Mouse (Mus musculus): ENCODE results near the gene Abhd12. TPM values are rescaled to one million over a fixed set of nuclear protein-coding genes. Genes with fewer than 3 reads are reported as not detected.

Gene Abhd12
- polyA plus RNA-seq, 1 experiment from 2014 or later: 47.9 TPM

DNA sequence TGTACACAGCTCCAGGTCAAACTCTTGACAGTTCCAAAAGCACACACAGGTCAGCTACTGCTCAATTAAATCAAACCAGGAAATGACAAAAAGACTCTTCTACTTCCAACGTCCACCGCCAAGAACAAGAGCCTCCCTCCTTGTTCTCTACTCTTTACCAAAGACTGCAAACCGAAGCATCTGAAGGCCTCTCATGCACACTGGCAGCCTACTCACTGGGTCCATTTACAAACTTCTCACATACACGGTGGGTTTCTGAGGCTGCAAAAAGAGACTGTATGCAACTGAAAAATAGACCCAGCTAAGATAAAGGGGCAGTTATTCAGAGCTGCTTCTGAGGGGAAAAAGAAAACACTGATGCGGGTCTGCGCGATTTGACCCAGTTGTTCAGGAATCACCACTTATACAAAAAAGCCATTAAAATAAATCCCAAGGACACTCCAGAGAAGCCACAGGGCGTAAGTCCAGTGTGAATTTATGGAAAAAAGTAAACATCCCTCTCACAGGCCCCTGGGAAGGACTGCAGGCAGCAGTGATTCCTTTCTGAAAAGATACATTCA lies 57.0 kb downstream of the Abhd12 start:
- ATAC-seq (ENCODE audit: insufficient number of reproducible peaks, low FRiP score): no peak
- Histone ChIP-seq H3K36me3 (0 out of 2 replicates have a peak, but pooled peaks cover 4% of the 10 kb centered on the region), H3K27ac (ENCODE audit: poor library complexity, severe bottlenecking) (no peak overlapping the region), H3K4me2 (no peak overlapping the region), H3K4me3 (no peak overlapping the region), H3K27me3 (replicated peaks) (no peaks in the 10 kb centered on the region), H3K9me3 (replicated peaks) (no peaks in the 10 kb centered on the region), H3K4me1 (replicated peaks) (no peaks in the 10 kb centered on the region), H3K9ac (no peak overlapping the region)
- 88% methylated on average over 8 of the region's 8 CpGs for WGBS

GRCm38 (mm10) chr2:150844798-150845197 lies 59.7 kb downstream of the Abhd12 start:
- no peaks in the 10 kb centered on the region for H3K9me3 ChIP-seq (replicated peaks)
- H3K4me2 ChIP-seq: no peak overlapping the region
- ATAC-seq (ENCODE audit: insufficient number of reproducible peaks, low FRiP score): no peak
- WGBS: 91% methylated on average over 1 of the region's 1 CpGs
- 0 out of 2 replicates have a peak, but pooled peaks cover 4% of the 10 kb centered on the region for H3K36me3 ChIP-seq
- H3K4me1 ChIP-seq (replicated peaks): peaks cover 4% of the 10 kb centered on the region; the same call in 1 of the 2 replicates
- H3K4me3 ChIP-seq: no peak overlapping the region
- H3K9ac ChIP-seq: no peak overlapping the region
- no peaks in the 10 kb centered on the region for H3K27me3 ChIP-seq (replicated peaks)
- no peak overlapping the region for H3K27ac ChIP-seq (ENCODE audit: poor library complexity, severe bottlenecking)

DNA sequence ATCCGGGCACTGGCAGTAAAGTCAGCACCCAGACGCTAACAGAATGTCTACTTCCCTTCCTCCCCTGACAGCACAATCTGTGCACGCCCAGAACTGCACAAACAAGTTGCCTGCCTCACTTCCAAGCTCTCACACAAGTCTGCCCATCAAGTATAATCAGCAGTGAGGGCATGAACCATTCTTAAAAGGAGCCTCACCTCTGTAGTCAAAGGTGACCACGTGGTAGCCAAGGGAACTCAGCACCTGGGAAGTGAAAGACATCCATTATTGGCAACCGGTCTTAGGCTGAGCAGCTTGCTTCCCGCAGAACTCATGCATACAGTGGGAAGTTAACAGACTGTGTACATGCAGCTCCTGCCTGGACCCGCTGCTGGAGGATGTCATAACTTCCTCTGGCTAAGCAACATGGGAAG lies 62.5 kb downstream of the Abhd12 start:
- ATAC-seq (ENCODE audit: insufficient number of reproducible peaks, low FRiP score): no peak
- peaks cover 13% of the 10 kb centered on the region for H3K36me3 ChIP-seq
- no peak overlapping the region for H3K4me2 ChIP-seq
- no peaks in the 10 kb centered on the region for H3K9me3 ChIP-seq (replicated peaks)
- H3K4me1 ChIP-seq (replicated peaks): peaks cover 7% of the 10 kb centered on the region; the same call in 1 of the 2 replicates
- no peak overlapping the region for H3K27ac ChIP-seq (ENCODE audit: poor library complexity, severe bottlenecking)
- no peak overlapping the region for H3K4me3 ChIP-seq
- 81% methylated on average over 7 of the region's 7 CpGs for WGBS
- H3K9ac ChIP-seq: no peak overlapping the region
- no peaks in the 10 kb centered on the region for H3K27me3 ChIP-seq (replicated peaks)

DNA sequence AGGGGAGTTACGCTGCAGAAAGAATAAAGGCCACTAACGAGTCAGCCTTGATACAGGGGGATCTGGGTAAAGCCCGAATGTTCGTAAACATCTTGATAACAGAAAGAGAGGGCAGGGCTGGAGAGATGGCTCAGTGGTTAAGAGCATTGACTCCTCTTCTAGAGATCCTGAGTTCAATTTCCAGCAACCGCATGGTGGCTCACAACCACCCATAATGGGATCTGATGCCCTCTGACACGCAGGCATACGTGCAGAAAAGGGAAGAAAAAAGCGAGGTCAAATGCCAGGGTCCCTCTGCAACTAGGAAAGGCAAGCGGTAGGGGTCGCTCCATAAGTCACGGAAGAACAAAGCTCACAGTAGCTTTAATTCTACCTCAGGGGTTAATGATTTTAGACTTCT lies 63.4 kb downstream of the Abhd12 start:
- Histone ChIP-seq H3K27ac (ENCODE audit: poor library complexity, severe bottlenecking) (no peak overlapping the region), H3K36me3 (peaks cover 18% of the 10 kb centered on the region), H3K4me1 (replicated peaks) (peaks cover 7% of the 10 kb centered on the region; the same call in 1 of the 2 replicates), H3K9me3 (replicated peaks) (no peaks in the 10 kb centered on the region), H3K4me2 (no peak overlapping the region), H3K27me3 (replicated peaks) (no peaks in the 10 kb centered on the region), H3K9ac (no peak overlapping the region), H3K4me3 (no peak overlapping the region)
- ATAC-seq (ENCODE audit: insufficient number of reproducible peaks, low FRiP score): no peak
- 78% methylated on average over 11 of the region's 11 CpGs for WGBS

- 67% methylated on average over 12 of the region's 12 CpGs for WGBS
- no peak overlapping the region for H3K27ac ChIP-seq (ENCODE audit: poor library complexity, severe bottlenecking)
Measured at GRCm38 (mm10) chr2:150839686-150840471, 64.7 kb downstream of the Abhd12 start.

DNA sequence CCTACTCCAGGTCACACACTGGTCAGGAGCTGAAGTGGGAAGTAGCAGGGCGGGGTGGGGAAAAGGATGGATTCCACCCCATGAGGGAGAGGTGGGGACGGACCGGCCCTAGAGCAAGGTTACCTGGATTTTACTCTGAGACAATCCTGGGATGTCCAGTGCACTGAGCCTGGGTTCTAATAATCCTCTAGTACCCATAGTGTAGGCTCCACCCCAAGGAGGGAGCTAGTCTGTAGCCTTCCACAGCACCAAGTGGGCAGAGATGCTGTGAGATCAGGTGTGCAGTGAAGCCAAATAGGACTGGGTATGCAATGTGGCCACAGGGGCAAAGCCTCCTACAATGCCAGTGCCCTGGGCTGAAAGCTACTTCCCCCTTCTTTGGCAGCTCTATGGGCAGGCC lies 66.8 kb downstream of the Abhd12 start:
- peaks cover 7% of the 10 kb centered on the region; the same call in 1 of the 2 replicates for H3K4me1 ChIP-seq (replicated peaks)
- H3K27me3 ChIP-seq (replicated peaks): no peaks in the 10 kb centered on the region
- no peaks in the 10 kb centered on the region for H3K9me3 ChIP-seq (replicated peaks)
- no peak overlapping the region for H3K27ac ChIP-seq (ENCODE audit: poor library complexity, severe bottlenecking)
- H3K9ac ChIP-seq: no peak overlapping the region
- WGBS: 87% methylated on average over 3 of the region's 3 CpGs
- ATAC-seq (ENCODE audit: insufficient number of reproducible peaks, low FRiP score): no peak; the same call in 1 of the 2 replicates
- H3K4me2 ChIP-seq: no peak overlapping the region
- peaks cover 38% of the 10 kb centered on the region for H3K36me3 ChIP-seq
- H3K4me3 ChIP-seq: no peak overlapping the region

More at GRCm38 (mm10) chr2:150839686-150840471, 64.7 kb downstream of the Abhd12 start:
- peaks cover 22% of the 10 kb centered on the region for H3K36me3 ChIP-seq
- H3K4me3 ChIP-seq: no peak overlapping the region
- no peak overlapping the region for H3K9ac ChIP-seq
- H3K4me2 ChIP-seq: no peak overlapping the region
- H3K27me3 ChIP-seq (replicated peaks): no peaks in the 10 kb centered on the region
- H3K9me3 ChIP-seq (replicated peaks): no peaks in the 10 kb centered on the region
- ATAC-seq (ENCODE audit: insufficient number of reproducible peaks, low FRiP score): peak; percentile 34; the same call in 1 of the 2 replicates
- peaks cover 7% of the 10 kb centered on the region; the same call in 1 of the 2 replicates for H3K4me1 ChIP-seq (replicated peaks)

DNA sequence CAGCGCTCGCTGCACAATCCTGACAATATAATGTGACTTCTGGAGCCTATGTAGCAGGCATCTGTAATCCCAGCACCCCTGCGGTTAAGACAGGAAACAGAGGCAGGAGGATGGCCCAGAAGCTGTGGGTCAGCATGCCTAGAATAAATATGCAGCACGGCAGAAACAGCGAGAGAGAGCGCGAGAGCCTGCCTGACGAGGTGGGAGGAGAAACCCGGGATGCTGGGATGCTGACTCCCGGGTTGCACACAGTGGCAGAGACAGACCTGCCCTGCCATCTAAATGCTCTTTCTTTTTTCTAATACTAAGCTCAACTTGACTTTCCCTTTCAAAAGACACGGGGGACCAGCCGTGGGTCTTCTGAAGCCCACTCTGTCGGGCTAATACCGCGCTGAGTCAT lies 67.6 kb downstream of the Abhd12 start:
- H3K4me3 ChIP-seq: no peak overlapping the region
- peaks cover 7% of the 10 kb centered on the region; the same call in 1 of the 2 replicates for H3K4me1 ChIP-seq (replicated peaks)
- no peak overlapping the region for H3K9ac ChIP-seq
- H3K4me2 ChIP-seq: no peak overlapping the region
- no peak overlapping the region for H3K27ac ChIP-seq (ENCODE audit: poor library complexity, severe bottlenecking)
- H3K36me3 ChIP-seq: peaks cover 46% of the 10 kb centered on the region
- WGBS: 75% methylated on average over 15 of the region's 15 CpGs
- no peak for ATAC-seq (ENCODE audit: insufficient number of reproducible peaks, low FRiP score)
- no peaks in the 10 kb centered on the region for H3K27me3 ChIP-seq (replicated peaks)
- H3K9me3 ChIP-seq (replicated peaks): no peaks in the 10 kb centered on the region

DNA sequence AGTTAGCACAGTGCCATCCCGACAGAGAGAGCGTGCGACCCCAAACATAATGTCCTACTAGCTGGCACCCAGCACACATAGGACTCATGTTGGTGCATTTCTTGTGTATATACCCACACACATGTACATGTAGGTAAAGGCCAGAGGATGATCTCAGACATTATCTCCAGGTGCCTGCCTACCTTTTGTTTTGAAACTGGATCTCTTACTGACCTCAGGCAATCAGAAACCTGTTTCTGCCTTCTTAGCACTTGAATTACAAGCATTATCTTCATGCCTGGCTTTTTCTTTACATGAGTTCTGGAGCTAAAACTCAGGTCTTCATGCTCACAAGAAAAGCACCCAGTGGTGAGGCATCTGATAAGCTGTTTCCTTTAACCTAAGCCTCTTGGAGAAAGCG lies 68.6 kb downstream of the Abhd12 start:
- Histone ChIP-seq H3K27ac (ENCODE audit: poor library complexity, severe bottlenecking) (no peak overlapping the region), H3K36me3 (peaks cover 56% of the 10 kb centered on the region), H3K4me1 (replicated peaks) (peaks cover 7% of the 10 kb centered on the region; the same call in 1 of the 2 replicates), H3K27me3 (replicated peaks) (no peaks in the 10 kb centered on the region), H3K4me3 (no peak overlapping the region), H3K9ac (no peak overlapping the region), H3K4me2 (no peak overlapping the region), H3K9me3 (replicated peaks) (no peaks in the 10 kb centered on the region)
- ATAC-seq (ENCODE audit: insufficient number of reproducible peaks, low FRiP score): no peak
- WGBS: 91% methylated on average over 4 of the region's 4 CpGs

DNA sequence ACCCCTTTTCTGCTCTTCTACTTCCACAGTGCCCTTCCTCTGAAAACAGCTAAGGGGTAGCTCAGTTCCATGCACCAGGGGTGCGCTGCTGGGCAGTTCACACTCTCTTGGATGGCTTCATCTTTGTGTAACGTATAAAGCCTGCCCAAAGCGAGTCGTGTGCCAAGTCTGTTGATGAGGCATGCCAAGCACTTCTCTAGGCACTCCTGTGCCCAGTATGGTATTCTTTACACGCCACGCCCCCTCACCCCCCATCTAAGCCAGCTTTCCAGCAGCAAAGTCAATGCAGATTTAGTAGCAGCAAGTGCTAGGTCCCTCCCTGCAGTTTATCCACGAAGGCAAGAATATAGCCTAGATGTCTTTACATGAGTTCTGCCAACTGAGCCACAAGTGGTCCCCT lies 69.9 kb downstream of the Abhd12 start:
- Histone ChIP-seq H3K9me3 (replicated peaks) (no peaks in the 10 kb centered on the region), H3K4me1 (replicated peaks) (peaks cover 1% of the 10 kb centered on the region; the same call in 1 of the 2 replicates), H3K27me3 (replicated peaks) (no peaks in the 10 kb centered on the region), H3K4me3 (no peak overlapping the region), H3K27ac (ENCODE audit: poor library complexity, severe bottlenecking) (no peak overlapping the region), H3K36me3 (peaks cover 69% of the 10 kb centered on the region), H3K4me2 (no peak overlapping the region), H3K9ac (no peak overlapping the region)
- 86% methylated on average over 7 of the region's 7 CpGs for WGBS
- ATAC-seq (ENCODE audit: insufficient number of reproducible peaks, low FRiP score): no peak

DNA sequence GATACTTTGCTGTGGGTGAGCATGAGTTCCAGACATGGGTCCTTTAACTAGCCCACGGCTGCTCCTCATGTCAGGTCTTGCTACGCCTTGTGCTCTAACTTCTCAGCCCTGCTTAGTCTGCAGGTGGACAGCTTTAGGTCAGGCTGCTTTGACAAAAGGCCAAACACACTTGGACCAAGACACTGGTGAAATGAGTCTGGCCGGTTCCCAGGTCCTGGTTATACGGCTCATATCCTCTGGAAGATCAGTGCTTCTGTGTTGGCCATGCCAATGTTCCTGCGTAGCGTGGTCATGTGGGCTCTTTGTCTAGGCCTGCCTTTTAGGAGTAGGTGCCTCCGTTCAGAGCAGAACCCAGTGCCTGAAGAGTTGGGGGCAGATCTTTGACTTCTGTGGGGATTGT lies 72.5 kb downstream of the Abhd12 start:
- ATAC-seq (ENCODE audit: insufficient number of reproducible peaks, low FRiP score): no peak

GRCm38 (mm10) chr2:150830911-150831441 lies 73.6 kb downstream of the Abhd12 start:
- Histone ChIP-seq H3K4me1 (replicated peaks) (no peaks in the 10 kb centered on the region), H3K9me3 (replicated peaks) (no peaks in the 10 kb centered on the region), H3K4me3 (no peak overlapping the region), H3K27me3 (replicated peaks) (no peaks in the 10 kb centered on the region), H3K27ac (ENCODE audit: poor library complexity, severe bottlenecking) (no peak overlapping the region), H3K4me2 (no peak overlapping the region), H3K9ac (no peak overlapping the region), H3K36me3 (peaks cover 91% of the 10 kb centered on the region)
- ATAC-seq (ENCODE audit: insufficient number of reproducible peaks, low FRiP score): no peak
- 90% methylated on average over 3 of the region's 3 CpGs for WGBS

More for the DNA sequence above, 72.5 kb downstream of the Abhd12 start:
- no peaks in the 10 kb centered on the region for H3K27me3 ChIP-seq (replicated peaks)
- no peak overlapping the region for H3K4me3 ChIP-seq
- H3K27ac ChIP-seq (ENCODE audit: poor library complexity, severe bottlenecking): no peak overlapping the region
- 87% methylated on average over 7 of the region's 7 CpGs for WGBS
- no peaks in the 10 kb centered on the region for H3K9me3 ChIP-seq (replicated peaks)
- H3K36me3 ChIP-seq: peaks cover 87% of the 10 kb centered on the region
- no peak overlapping the region for H3K4me2 ChIP-seq
- no peaks in the 10 kb centered on the region for H3K4me1 ChIP-seq (replicated peaks)
- H3K9ac ChIP-seq: no peak overlapping the region

Data from heart, embryonic 12.5 days (tissue).